Mouse (Mus musculus) neural tube, embryonic 11.5 days (tissue): ENCODE results near the gene BC051019. TPM values are rescaled to one million over a fixed set of nuclear protein-coding genes. Genes with fewer than 3 reads are reported as not detected.
A peak's percentile ranks its signal among the peaks of the same experiment; 100 is the strongest.

Experiments used
- ATAC-seq: fragments of 200-750 bp; cut with Nextera tagmentation; 2 replicates; pipeline ENCODE4 v1.8.0; 2017; ENCODE audit warnings: moderate number of reproducible peaks, mild to moderate bottlenecking, moderate TSS enrichment, moderate library complexity; ENCODE audit not compliant: insufficient read depth, low FRiP score, low TSS enrichment
- DNase-seq: peaks from one replicate; pipeline ENCODE4 v3.0.0-alpha.2; 2015; ENCODE audit warnings: low spot score
- H3K27ac ChIP-seq: fragments of 300-500 bp; sonication (generic); 2 replicates; pipeline ENCODE4 v1.5.1; 2014; ENCODE audit warnings: low read depth, mild to moderate bottlenecking, low read length
- H3K27me3 ChIP-seq: fragments of 300-500 bp; sonication (generic); 2 replicates; pipeline ENCODE4 v1.6.1; 2014; ENCODE audit warnings: mild to moderate bottlenecking, low read length, mixed read lengths; ENCODE audit not compliant: control insufficient read depth, insufficient read depth
- H3K36me3 ChIP-seq: fragments of 300-500 bp; sonication (generic); 2 replicates; pipeline ENCODE4 v1.6.1; 2014; ENCODE audit warnings: mild to moderate bottlenecking, low read length, moderate library complexity, mixed read lengths; ENCODE audit not compliant: control insufficient read depth, insufficient read depth
- H3K4me1 ChIP-seq: fragments of 300-500 bp; sonication (generic); 2 replicates; pipeline ENCODE4 v1.6.1; 2014; ENCODE audit warnings: low read length, mixed read lengths; ENCODE audit not compliant: control insufficient read depth, insufficient read depth
- H3K4me2 ChIP-seq: fragments of 300-500 bp; sonication (generic); 2 replicates; pipeline ENCODE4 v1.6.1; 2014; ENCODE audit warnings: low read depth, mild to moderate bottlenecking, moderate library complexity
- H3K4me3 ChIP-seq: fragments of 300-500 bp; sonication (generic); 2 replicates; pipeline ENCODE4 v1.5.1; 2014; ENCODE audit warnings: low read depth, low read length
- H3K9ac ChIP-seq: fragments of 300-500 bp; sonication (generic); 2 replicates; pipeline ENCODE4 v1.6.1; 2014; ENCODE audit warnings: mild to moderate bottlenecking, low read length
- H3K9me3 ChIP-seq: fragments of 300-500 bp; sonication (generic); 2 replicates; pipeline ENCODE4 v1.6.1; 2016; ENCODE audit warnings: low read length; ENCODE audit not compliant: control insufficient read depth
- WGBS: fragments of 180-500 bp; shearing (Covaris S2); extraction: QIAGEN DNeasy Blood & Tissue Kit; methylation state at CpG from one replicate; pipeline ENCODE4 v1.1.7; 2014; 5-methylcytosine and 5-hydroxymethylcytosine counted together
- polyA plus RNA-seq: library from polyadenylated mRNA; unstranded; fragments of >200 nt; fragmentation: Nextera tagmentation; extraction: Ambion mirVana; gene quantifications from 2 replicates; pipeline ENCODE4 v1.2.1, GENCODE M21; 2014

BC051019 gene
- 0.41 TPM in 1 of 2 replicates, not detected in the other for polyA plus RNA-seq

DNA sequence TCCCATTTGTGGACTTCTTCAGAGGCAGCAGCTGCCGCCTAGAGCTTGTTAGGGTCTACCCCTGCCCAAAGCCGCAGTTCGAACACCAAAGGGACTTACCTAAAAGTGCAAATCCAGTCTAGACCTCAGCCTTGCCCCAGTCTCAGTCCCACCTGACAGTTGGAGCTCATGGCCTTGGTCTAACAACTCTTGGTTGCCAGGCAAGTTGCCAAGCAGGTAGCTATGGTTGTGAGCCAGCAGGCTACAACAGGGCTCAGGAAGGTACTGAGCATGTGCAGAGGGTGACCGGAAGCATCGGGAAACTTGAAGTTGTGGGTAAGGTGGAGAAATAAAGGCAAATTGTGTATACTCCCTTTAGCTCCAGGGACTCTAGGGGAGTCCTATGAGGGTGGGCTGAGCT lies at the start of gene BC051019:
Gene BC051019, minus strand, starts transcription at position 154 of the 400 bp plus-strand sequence.
- Histone ChIP-seq H3K9ac (no peak within 1 kb of the TSS), H3K36me3 (no peaks in the 10 kb centered on the region), H3K27ac (no peak within 1 kb of the TSS), H3K27me3 (no peaks in the 10 kb centered on the region), H3K9me3 (no peaks in the 10 kb centered on the region), H3K4me3 (no peak within 1 kb of the TSS), H3K4me1 (no peaks in the 10 kb centered on the region), H3K4me2 (no peak within 1 kb of the TSS)
- 95% methylated on average over 5 of the region's 5 CpGs for WGBS
- ATAC-seq = no peak
- no peak for DNase-seq

DNA sequence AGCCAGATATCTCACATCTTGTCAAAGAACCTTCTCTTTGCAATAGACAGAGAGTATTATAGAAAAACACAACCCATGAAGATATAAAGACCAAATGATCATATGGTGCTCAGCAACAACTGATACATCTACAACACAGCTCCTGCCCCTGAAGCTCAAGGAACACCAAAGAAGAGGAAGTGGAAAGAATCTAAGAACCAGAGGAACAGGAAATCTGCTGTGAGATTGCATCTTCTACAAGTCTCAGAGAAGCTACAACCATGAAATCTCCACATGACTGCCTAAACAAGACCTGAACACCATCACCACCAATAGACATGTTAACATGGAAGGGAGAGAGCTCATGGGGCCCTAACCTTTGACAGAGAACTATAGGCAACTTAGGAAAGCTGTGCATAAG lies 48.6 kb upstream of the BC051019 start:
- Histone ChIP-seq H3K9ac (no peak overlapping the region), H3K27me3 (no peaks in the 10 kb centered on the region), H3K4me2 (no peak overlapping the region), H3K4me3 (no peak overlapping the region), H3K27ac (no peak overlapping the region), H3K36me3 (no peaks in the 10 kb centered on the region), H3K9me3 (no peaks in the 10 kb centered on the region), H3K4me1 (no peaks in the 10 kb centered on the region)
- DNase-seq (no peak), ATAC-seq (no peak)

DNA sequence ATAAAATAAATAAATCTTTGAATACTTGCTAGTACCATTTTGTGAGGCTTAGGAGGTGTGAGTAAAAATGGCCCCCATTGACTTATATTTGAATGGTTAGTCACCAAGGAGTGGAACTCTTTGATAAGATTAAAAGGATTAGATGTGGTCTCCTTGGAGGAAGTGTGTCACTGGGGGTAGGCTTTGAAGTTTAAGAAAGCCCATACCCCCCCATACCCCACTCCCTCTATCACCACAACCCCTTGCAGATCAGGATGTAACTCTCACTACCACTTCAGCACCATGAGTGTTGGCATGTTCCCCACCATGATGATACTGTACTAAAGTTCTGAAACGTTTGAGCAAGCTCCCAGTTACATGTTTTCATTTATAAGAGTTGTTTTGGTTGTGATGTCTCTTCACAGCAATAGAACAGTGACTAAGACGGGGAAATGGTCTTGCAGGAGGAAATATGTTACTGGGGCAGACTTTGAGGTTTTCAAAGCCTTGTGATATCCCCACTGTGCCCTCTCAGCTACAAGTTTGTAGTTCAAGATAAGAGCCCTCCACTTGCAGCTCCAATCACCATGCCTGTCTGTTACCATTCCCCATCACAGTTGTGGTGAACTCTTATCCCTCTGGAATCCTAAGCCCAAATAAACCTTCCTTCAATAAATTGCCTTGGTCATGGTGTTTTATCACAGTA lies 45.2 kb upstream of the BC051019 start:
- 52% methylated on average over 2 of the region's 2 CpGs for WGBS

DNA sequence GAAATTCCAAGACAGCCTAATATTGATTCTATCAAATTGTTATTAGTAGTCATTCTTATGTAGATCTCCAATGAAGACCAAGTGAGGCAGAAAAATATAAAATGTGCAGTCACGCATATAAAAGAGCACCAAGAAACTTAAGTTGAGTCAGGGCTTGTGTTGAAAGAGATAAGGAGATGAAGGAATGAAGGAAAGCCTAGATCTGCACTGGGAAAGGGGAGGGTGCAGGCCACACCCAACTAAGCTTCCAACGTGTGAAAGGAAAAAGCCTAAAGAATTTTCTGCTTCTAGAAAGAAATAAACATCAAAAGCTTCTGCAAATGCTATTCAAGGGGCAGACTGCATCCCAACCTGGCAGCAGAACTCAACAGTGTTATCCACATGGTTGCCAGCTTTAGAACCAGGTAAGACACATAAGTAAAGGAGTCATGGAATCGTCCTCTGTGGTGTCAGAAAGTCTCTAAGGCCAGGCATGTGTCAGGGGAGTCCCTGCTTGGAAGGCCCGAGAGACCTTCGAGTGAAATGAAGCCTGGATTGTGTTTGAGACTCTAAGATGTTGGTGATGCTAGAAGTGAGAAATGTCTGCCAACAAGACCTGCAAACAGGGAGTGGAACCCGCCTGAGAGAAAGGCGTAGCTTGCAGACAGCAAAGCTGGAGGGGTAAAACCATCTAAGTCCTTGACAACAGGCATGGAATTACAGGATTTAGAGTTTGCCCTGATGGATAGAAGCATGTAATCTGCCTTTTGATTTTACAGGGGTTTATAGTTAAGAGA lies 44.1 kb upstream of the BC051019 start:
- Histone ChIP-seq H3K27ac (no peak overlapping the region), H3K36me3 (no peaks in the 10 kb centered on the region), H3K4me2 (no peak overlapping the region), H3K9me3 (no peaks in the 10 kb centered on the region), H3K9ac (no peak overlapping the region), H3K27me3 (no peaks in the 10 kb centered on the region), H3K4me3 (no peak overlapping the region), H3K4me1 (no peaks in the 10 kb centered on the region)
- DNase-seq (no peak), ATAC-seq (no peak)
- WGBS = 83% methylated on average over 7 of the region's 7 CpGs

More for the DNA sequence above, 45.2 kb upstream of the BC051019 start:
- no peak overlapping the region for H3K27ac ChIP-seq
- H3K27me3 ChIP-seq = no peaks in the 10 kb centered on the region
- DNase-seq (no peak), ATAC-seq (no peak)
- H3K36me3 ChIP-seq = no peaks in the 10 kb centered on the region
- H3K4me2 ChIP-seq = no peak overlapping the region
- H3K9me3 ChIP-seq = no peaks in the 10 kb centered on the region
- no peaks in the 10 kb centered on the region for H3K4me1 ChIP-seq
- no peak overlapping the region for H3K4me3 ChIP-seq
- H3K9ac ChIP-seq = no peak overlapping the region

DNA sequence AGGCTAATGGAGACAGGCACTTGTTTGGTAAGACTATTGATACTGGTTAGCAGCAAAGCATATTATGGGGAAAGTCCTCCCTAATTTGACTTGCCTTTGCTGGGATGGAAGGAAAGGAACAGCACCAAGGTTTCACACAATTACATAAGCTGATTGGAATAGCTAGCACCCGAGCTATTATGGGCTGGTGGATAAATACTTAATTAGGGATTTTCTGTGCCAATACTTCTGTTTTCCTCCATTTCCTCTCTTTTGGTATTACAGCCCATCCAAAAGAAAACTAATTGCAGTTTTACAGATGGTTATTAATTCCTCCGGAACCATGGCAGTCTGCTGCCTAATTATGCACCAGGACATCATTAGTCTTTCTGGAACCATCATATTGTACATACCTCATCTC lies 40.4 kb upstream of the BC051019 start:
- no peak for DNase-seq
- H3K4me2 ChIP-seq = no peak overlapping the region
- no peaks in the 10 kb centered on the region for H3K9me3 ChIP-seq
- H3K27me3 ChIP-seq = no peaks in the 10 kb centered on the region
- H3K4me3 ChIP-seq = no peak overlapping the region
- 78% methylated on average over 2 of the region's 2 CpGs for WGBS
- no peak overlapping the region for H3K9ac ChIP-seq
- H3K27ac ChIP-seq = no peak overlapping the region
- no peak for ATAC-seq
- no peaks in the 10 kb centered on the region for H3K36me3 ChIP-seq
- no peaks in the 10 kb centered on the region for H3K4me1 ChIP-seq

DNA sequence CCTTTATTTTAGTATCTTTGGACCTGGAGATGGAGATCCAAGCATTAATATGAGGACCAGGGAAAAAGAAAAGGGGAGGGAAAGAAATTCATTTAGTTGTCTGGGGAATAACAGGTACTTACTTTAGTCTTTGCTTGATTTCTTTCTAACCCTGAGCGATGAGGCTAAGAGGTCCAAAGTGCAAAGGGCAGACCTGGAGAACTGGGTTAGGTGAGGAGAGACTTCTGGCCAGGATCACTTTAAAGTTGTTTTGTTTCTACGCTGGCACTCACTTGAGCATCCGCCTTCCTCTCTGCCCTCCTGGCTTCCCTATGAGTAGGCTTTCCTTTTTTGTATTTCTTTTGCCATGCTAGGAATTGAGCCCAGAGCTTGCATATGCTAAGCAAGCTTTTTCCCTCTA lies 32.6 kb upstream of the BC051019 start:
- Histone ChIP-seq H3K9me3 (no peaks in the 10 kb centered on the region), H3K4me3 (no peak overlapping the region), H3K9ac (no peak overlapping the region), H3K4me1 (no peaks in the 10 kb centered on the region), H3K27ac (no peak overlapping the region), H3K27me3 (no peaks in the 10 kb centered on the region), H3K36me3 (no peaks in the 10 kb centered on the region), H3K4me2 (no peak overlapping the region)
- 90% methylated on average over 3 of the region's 3 CpGs for WGBS
- ATAC-seq (no peak), DNase-seq (no peak)

DNA sequence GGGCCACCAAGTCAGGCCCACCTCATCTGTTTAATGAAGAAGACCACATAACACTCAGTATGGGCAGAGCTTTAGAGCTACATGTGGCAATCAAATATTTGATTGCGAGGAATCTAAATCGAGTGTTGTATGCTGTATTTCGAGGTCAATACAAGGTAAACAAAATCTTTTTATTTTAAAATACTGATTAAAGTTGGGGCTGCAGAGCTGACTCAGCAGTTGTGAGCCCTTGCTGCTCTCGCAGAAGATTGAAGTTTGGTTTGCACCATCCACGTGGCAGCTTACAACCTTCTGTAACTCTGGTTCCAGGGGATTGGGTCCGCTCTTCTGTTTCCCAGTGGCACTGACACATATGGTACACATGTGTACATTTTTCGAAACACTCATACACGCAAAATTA lies 30.4 kb upstream of the BC051019 start:
- Histone ChIP-seq H3K27me3 (no peaks in the 10 kb centered on the region), H3K9ac (no peak overlapping the region), H3K4me3 (no peak overlapping the region), H3K27ac (no peak overlapping the region), H3K36me3 (no peaks in the 10 kb centered on the region), H3K9me3 (no peaks in the 10 kb centered on the region), H3K4me1 (no peaks in the 10 kb centered on the region), H3K4me2 (no peak overlapping the region)
- WGBS = 91% methylated on average over 8 of the region's 8 CpGs
- DNase-seq = no peak
- no peak for ATAC-seq

DNA sequence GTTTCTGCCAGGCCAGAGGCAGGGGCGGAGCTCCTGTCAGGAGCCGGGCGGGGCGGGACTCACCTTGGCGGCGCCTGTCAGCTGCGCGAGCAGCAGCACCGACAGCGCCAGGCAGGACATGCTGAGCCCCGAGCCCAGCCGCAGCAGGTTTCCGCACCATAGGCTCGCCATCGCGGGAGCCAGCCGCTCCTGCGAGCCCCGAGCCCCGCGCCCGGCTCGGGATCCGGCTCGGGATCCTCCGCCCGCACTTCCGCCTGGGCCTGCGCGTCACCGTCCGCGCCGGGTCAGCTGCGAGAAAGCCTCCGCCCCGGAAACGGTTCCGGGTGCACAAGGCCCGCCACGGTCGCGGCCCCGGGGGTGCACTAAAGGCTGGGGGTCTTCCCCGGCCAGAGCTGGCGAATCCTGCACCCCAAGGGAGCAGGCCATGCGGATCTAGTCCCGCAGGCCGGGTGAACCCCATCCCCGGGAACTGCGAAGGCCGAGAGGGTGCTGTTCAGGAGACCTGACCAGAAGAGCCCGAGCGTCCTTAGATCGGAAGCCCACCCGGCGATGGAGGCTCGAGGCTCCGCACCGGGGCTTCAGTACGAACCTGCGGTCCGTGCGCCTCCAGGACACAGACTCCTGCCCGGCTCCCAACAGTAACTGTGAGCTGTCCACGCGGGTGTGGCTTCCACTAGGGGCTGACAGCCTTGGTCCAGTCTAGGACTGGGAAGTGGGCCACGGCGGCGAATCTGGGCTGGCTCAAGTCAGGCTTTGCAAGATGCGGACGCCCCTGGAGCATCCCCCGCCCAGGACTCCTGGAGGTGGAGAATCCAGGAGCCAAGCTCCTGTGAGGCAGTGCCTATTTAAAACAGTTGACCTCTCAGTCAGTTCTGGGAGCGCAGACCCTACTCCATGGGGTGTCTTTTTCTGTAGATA lies 28.6 kb upstream of the BC051019 start, which contains the start of gene Tmem9b:
Gene Tmem9b, minus strand, starts transcription at position 868 of the 918 bp plus-strand sequence.
- WGBS = under 1% methylated on average over 63 of the region's 74 CpGs
- peak within 1 kb of the TSS; percentile 92 for H3K4me2 ChIP-seq
- H3K36me3 ChIP-seq = no peaks in the 10 kb centered on the region
- H3K27me3 ChIP-seq = no peaks in the 10 kb centered on the region
- H3K9ac ChIP-seq = peak within 1 kb of the TSS; percentile 92
- H3K27ac ChIP-seq = peak within 1 kb of the TSS; percentile 60
- ATAC-seq = peak; percentile 88
- peak; percentile 84 for DNase-seq
- H3K4me1 ChIP-seq = no peaks in the 10 kb centered on the region
- peak within 1 kb of the TSS; percentile 85 for H3K4me3 ChIP-seq
- no peaks in the 10 kb centered on the region for H3K9me3 ChIP-seq
